Mouse (Mus musculus): ENCODE measurements around the gene Qk. TPM values are rescaled to one million over a fixed set of nuclear protein-coding genes. Genes with fewer than 3 reads are reported as not detected.

Gene Qk
- total RNA-seq (2021) = 100 to 1,000 TPM; 588 to 671 TPM

GRCm38 (mm10) chr17:10319685-10320455 lies at the start of gene Qk:
Gene Qk, minus strand, starts transcription at chr17:10319854.
- peak; percentile 97 for DNase-seq

- DNase-seq = no peak
Measured at GRCm38 (mm10) chr17:10367044-10367443, 47.4 kb upstream of the Qk start.

GRCm38 (mm10) chr17:10366577-10366976 lies 46.9 kb upstream of the Qk start:
- no peak for DNase-seq

DNA sequence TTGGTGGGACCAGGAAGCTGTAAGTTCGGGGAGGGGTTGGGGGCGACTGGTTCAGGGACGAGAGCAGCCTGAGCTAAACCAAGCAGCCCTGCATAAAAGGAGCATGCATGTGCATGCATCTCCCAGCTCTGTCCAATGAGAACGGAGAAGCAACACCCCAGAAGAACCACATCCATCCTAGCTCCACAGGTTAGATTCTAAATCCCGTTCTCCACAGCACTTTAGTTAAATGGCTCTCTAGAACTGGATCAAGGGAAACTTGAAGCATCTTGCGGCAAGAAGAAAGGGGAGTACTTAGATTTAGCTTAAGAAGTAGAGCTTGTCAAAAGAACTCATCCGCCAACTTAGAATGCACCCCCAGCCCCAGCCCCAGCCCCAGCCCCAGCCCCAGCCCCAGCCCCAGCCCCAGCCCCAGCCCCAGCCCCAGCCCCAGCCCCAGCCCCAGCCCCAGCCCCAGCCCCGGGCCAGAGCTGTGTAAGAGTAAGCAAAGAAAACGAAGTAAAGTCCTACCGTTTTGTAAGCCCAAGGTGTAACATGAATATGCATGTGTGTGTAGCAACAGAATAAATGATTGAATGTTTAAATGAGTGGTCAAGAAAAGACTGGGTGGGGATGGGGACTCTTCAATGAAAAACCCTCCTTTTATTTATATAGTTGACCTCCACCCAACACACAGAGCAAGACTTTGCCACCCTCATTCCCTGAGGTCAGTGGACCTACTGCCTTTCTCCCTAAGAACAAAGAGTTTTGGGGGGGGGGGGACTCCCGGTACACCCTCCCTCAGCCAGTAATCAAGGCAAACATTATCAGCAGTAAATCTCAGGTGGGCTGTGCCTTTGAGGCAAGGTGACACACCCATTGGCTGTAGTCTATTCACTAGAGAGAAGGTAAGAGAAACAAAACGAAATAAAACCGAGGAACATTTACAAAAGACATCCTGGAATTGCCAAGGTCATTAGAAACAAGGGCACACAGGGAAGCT lies 46.1 kb upstream of the Qk start:
- no peak for DNase-seq

DNA sequence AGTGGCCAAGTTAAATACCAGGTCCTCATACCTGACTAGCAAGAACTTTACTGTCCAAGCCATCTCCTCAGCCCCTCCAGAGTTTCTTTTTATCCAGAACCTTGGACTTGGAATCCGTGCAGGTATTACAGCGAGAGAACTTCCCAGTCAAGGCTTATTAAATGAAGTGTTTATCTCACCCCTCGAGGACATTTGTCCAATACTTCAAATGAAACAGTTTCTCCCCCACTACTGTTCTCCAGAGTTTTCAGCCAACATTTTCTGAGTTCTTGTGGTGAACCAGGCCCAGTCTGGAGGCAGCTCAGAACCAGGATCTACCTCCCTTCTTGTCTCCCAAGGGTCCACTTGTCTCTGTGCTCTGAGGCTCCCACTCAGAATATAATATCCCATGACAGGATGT lies 43.5 kb upstream of the Qk start:
- DNase-seq = no peak

GRCm38 (mm10) chr17:10361882-10362291 lies 42.2 kb upstream of the Qk start:
- DNase-seq = no peak

- DNase-seq = no peak
Measured at GRCm38 (mm10) chr17:10360738-10361137, 41.1 kb upstream of the Qk start.

DNA sequence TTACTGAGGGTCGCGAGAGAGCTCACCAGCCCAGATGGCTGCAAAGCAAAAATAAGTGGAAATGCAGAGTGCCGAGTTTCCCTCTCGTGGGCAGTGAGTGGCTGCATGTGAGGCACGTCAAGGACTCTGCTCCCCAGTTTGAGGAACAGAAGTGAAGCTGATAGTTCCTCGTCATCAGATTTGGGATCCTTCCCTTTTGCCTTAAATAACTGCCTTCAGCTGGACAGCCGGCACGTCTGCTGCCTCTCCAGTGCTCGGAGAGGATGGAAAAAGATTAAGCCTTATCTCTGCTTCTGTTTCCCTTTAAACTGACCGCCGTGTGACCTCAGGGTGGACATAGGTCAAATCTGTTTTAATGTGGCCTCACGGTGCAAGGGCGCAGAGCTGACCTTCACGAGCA lies 39.8 kb upstream of the Qk start:
- no peak for DNase-seq

GRCm38 (mm10) chr17:10357348-10357747 lies 37.7 kb upstream of the Qk start:
- DNase-seq = no peak

GRCm38 (mm10) chr17:10356294-10356693 lies 36.6 kb upstream of the Qk start:
- no peak for DNase-seq

- no peak for DNase-seq
Measured at GRCm38 (mm10) chr17:10355746-10356145, 36.1 kb upstream of the Qk start.

DNA sequence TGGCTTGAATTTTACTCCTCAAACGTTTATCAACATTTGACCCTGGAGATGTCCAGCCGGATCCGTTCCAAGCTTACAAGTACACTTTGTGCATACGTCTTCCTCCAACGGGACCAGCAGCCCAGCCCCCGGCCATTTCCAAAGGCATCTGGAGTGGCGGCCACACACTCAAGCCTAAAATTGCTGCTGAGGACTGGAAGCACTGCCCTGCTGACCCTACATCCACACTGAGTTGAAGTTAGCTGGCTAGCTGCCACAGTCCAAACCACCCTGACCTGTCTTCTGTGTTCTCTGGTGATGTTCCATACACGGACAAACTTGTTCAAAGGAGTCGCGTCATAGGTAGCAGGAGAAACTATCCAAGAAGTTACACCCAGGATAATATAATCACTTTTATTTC lies 18.6 kb upstream of the Qk start:
- no peak for DNase-seq

GRCm38 (mm10) chr17:10336558-10336957 lies 16.9 kb upstream of the Qk start:
- DNase-seq = no peak

DNA sequence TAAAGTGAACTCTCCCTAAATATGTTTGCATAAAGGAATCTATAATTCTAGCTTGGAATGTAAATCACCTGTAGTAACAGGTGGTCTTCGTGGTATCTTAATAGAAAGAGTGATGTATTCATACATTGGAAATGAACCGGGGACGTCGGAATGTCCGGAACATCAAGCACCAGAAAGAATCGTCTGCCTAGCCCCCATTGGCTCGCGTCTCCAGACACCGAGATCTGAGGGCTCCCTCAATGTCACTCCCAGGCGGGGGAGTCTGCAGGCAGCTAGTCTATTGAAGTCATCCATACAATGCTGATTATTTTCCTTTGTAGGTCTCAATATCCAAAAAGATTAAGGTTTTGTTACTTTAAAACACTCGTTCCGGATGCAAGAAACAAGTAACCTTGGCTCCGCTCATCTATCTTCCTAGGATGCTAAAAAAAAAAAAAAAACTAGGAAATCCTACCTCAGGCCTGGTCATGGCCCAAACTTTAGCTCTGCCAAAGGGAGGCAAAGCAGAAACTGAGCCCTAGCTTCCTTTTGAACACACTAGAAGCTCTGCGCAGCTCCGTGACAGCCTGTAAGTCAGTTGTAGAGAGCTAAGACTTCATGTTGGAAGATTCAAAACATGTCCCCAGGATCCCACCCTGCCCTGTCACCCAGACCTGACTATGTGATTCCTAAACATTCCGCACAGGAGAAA lies 16.3 kb upstream of the Qk start:
- DNase-seq = peak; percentile 52

GRCm38 (mm10) chr17:10334957-10335690 lies 15.5 kb upstream of the Qk start:
- DNase-seq = peak; percentile 82

DNA sequence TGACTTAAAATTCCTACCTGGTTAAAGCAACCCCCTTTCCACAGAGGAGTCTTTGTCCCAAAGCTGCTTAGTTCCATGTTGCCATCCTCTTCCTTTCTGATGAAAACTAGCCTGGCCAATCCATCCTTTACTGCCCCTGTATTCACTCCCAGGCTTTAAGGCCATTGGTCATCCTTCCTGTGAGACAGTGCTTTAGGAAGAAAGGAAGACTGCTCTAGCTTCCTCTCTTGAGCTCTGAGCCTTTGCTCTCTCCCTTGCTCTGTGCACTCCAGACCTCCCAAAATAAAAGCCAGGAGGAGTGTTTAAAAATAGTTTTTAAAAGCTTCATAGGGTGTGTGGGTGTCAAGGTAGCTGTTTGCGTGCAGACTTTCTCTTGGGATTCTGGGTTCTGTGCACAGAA lies 14.8 kb upstream of the Qk start:
- DNase-seq = no peak

DNA sequence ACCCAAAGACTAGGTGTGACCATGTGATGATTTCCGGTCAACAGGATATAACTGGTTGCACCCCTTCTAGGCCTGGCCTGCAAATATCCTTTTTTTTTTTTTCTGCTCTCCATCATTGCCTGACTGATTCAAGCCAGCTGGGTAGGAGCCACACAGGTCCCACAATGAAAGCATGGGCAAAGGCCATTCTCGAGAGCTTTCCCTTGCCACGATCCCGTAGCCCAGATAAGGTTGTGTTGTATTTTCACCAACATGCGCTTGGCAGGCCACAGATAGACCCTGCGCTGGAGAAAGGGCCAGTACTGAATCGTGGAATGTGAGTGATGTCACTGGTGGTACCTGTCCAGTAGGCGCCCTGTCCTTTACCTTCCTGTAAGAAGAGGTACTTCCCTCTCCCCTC lies 13.7 kb upstream of the Qk start:
- DNase-seq = no peak

GRCm38 (mm10) chr17:10332127-10332526 lies 12.5 kb upstream of the Qk start:
- DNase-seq = no peak

GRCm38 (mm10) chr17:10329461-10329860 lies 9.8 kb upstream of the Qk start:
- no peak for DNase-seq

DNA sequence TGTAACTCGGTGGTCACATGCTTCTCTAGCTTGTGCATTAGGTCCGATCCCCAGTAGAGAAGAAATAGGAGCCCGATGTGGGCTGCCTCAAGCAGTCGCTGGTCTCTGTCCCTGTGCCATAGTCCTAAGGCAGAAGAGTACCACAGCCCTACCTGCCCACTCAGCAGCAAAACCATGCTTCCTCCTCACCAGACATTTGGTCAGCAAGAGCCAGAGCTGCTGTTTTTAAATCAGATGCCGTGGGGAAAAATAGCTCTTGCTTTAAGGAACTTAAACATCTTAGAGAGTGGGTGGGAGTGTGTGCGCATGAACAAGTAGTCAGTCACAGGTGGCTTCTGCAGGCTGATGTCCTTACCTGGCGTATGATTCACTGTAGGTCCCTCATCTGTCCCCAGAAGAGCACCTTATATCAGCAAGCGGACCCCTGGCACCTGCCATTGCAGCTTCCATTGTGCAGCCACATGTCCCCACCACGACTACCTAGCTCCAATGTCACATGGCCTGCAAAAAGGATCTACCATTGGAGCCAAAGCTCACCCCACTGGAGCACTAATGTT lies 9.0 kb upstream of the Qk start:
- DNase-seq = no peak

DNA sequence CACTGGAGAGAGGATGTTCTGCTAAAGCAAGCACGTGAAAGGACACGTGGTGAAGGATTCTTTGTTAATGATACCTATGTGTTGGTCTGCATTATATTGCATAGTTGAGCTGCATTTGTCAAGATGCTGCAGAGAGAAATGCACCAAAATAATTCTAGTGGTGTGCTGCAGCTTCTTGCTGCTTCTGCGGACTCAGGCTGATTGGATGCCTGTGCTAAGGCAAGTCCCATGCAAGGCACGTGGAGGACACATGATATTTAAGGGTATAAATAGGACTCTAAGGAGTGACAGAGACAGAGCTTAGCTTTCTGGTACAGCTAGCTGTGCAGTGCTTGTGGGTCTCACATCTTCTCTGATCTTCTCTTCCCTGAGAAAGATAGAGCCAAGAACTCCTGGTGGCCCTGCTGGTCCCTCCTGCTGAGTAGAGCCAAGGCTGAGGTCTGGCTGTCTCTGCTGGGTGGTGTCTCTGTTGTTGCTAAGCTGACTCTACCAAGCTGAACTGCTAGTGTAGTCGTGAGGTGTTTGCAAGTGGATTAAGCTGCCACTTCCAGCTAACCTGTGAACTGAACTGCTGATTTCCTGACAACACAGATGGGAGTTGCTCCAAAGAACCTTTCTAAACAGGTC lies 8.0 kb upstream of the Qk start:
- no peak for DNase-seq

Measured in heart, postnatal 4 days (tissue).